Mouse (Mus musculus) left cerebral cortex, adult 8-10 months (tissue): ENCODE results near the gene Sumf2. TPM values are rescaled to one million over a fixed set of nuclear protein-coding genes. Genes with fewer than 3 reads are reported as not detected.

ENCODE experiments used
- DNase-seq, 2 experiments: peaks; one replicate each; pipeline ENCODE4 v3.0.0; 2022; ENCODE audit warnings: low spot score in 2 of 2
- total RNA-seq, 4 experiments: library from RNA; stranded (reverse); gene quantifications; 2 replicates each; pipeline ENCODE4 v1.2.4; 2022

The Sumf2 gene
- total RNA-seq, 4 experiments from 2014 or later, result 18.2 to 23.0 (median 21.9) TPM

GRCm38 (mm10) chr5:129907775-129908174 is 61.0 kb downstream of the Sumf2 start:
- DNase-seq, result no peak

DNA sequence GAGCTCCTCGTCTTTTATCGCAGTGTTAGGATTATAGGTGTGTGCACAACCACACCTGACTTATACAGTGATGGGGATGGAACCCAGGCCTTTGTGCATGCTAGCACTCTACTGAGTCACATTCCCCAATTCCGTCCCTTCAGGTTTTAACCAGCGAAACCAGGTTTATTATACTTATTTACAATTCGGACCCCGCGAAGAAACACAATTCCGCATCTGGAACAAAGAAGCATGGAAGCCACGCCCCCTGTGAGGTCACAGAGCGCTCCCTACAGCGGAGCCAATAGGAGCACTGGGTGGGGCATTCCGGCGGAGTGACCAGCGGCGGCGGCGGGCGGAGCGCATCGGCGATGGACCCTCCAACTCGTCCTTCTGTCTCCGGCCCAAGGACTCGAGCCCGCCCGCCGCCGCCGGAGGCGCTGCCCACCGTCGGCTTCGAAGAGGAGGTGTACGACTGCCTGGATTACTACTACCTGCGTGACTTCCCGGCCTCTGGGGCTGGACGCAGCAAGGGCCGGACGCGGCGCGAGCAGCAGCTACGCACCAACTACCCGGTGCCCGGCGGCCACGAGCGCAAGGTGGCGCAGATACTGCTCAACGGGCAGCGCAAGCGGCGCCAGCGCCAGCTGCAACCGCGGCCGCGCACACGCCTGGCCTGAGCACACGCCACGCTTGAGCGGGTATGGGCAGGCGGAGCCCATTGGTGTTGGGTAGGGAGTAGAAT is 61.6 kb downstream of the Sumf2 start, which contains the start of gene Nupr1l:
Gene Nupr1l, plus strand, starts transcription at position 299 of the 724 bp plus-strand sequence.
- DNase-seq, result peak; percentile 69 to 84

DNA sequence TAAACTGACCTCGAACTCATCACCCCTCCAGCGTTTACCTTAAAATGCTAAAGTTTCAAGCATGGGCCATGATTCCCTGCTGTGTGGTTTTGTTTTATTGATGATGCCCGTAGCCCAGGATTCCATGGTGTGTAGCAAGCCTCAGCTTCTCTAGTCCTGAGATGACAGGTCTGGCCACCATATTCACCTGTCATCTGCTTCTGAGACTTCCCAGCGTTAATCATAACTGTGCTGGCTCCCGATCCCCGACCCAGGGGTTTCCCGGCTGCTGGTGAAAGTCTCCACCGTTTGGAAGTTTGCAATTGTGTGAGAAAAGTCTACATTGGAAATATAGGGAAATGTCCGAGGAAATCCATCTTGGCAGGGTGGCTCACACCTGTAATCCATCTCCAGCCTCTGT is 62.4 kb downstream of the Sumf2 start:
- DNase-seq, result no peak

DNA sequence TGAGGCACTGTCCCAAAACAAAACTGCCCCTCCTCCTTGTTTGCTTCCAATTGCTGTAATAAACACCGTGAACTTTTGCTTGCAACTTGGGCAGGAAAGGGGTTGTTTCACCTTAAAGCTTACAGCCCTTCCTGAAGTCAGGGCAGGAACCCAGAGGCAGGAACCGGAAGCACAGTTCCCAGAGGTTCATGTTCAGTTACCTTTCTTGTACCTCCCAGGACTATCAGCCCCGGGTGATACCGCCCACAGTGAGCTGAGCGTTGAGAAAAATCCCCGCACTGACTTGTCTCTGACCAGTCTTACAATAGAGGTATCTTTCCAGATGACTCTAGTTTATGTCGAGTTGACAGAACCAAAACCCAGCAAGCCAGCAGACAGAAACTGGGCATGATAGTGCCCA is 62.8 kb downstream of the Sumf2 start:
- DNase-seq, result no peak

Other genes starting within 250 kb of the Sumf2 start
- gene Zfp11, start 176.9 kb upstream of the Sumf2 start, total RNA-seq, result 1 to 10 TPM; 6.0 to 7.0 (median 6.2) TPM
- gene Sept14, start 138.5 kb upstream of the Sumf2 start, total RNA-seq, result not detected
- gene Mrps17, start 131.5 kb upstream of the Sumf2 start, total RNA-seq, result 10 to 100 TPM; 73.7 to 91.9 (median 81.3) TPM
- gene Nipsnap2, start 121.9 kb upstream of the Sumf2 start, total RNA-seq, result 10 to 100 TPM; 87.2 to 95.0 (median 91.5) TPM
- 10 to 100 TPM; 18.8 to 21.3 (median 19.6) TPM for gene Psph, start 59.5 kb upstream of the Sumf2 start, total RNA-seq
- 100 to 1,000 TPM; 416 to 428 (median 423) TPM for gene Chchd2, start 40.5 kb downstream of the Sumf2 start, total RNA-seq
- gene Zbed5, start 48.7 kb downstream of the Sumf2 start, total RNA-seq, result 1 to 10 TPM; 6.9 to 9.6 (median 7.9) TPM
- 10 to 100 TPM; 16.7 to 20.4 (median 17.8) TPM for gene Phkg1, start 51.6 kb downstream of the Sumf2 start, total RNA-seq
- 1 to 10 TPM; 2.5 to 3.5 (median 3.2) TPM for gene Nupr1l, start 61.6 kb downstream of the Sumf2 start, total RNA-seq
- 10 to 100 TPM; 45.5 to 56.9 (median 50.1) TPM for gene Vkorc1l1, start 95.0 kb downstream of the Sumf2 start, total RNA-seq
- gene Gusb, start 156.1 kb downstream of the Sumf2 start, total RNA-seq, result 10 to 100 TPM; 12.7 to 40.4 (median 22.1) TPM
- gene Asl, start 182.3 kb downstream of the Sumf2 start, total RNA-seq, result 10 to 100 TPM; 22.9 to 28.0 (median 25.9) TPM
- gene Crcp, start 182.3 kb downstream of the Sumf2 start, total RNA-seq, result 10 to 100 TPM; 26.7 to 32.6 (median 30.1) TPM
- 10 to 100 TPM; 34.4 to 39.4 (median 36.7) TPM for gene Tpst1, start 226.3 kb downstream of the Sumf2 start, total RNA-seq